Mouse (Mus musculus) MEL (cell line): Measurements from ENCODE around the gene Sez6l. TPM values are rescaled to one million over a fixed set of nuclear protein-coding genes. Genes with fewer than 3 reads are reported as not detected.

Experiments
- DNase-seq: peaks from one replicate; pipeline ENCODE4 v3.0.0; 2011; ENCODE audit warnings: low read depth, low spot score
- H3K27ac ChIP-seq: 2 replicates; pipeline ENCODE4 v1.5.1; 2012; ENCODE audit warnings: low read depth, mild to moderate bottlenecking, control low read depth, low read length, moderate library complexity; ENCODE audit not compliant: control insufficient read depth
- H3K27me3 ChIP-seq, 2 experiments: fragments of 150-350 bp in 1 of 2; sonication (generic) in 1 of 2; 2 replicates each; pipeline ENCODE4 v1.6.1; 2012; ENCODE audit warnings: low read length in 2 of 2, mild to moderate bottlenecking in 2 of 2, improper control_type of control experiment in 1 of 2, moderate library complexity in 1 of 2; ENCODE audit not compliant: insufficient read depth in 2 of 2, control insufficient read depth in 1 of 2
- H3K36me3 ChIP-seq, 2 experiments: 2 replicates each; pipeline ENCODE4 v1.6.1; 2012 to 2014; ENCODE audit warnings: low read length in 2 of 2, improper control_type of control experiment in 1 of 2, inconsistent platforms in 1 of 2, mild to moderate bottlenecking in 1 of 2; ENCODE audit not compliant: insufficient read depth in 2 of 2, control insufficient read depth in 1 of 2
- H3K4me1 ChIP-seq, 2 experiments: fragments of 150-350 bp in 1 of 2; sonication (generic) in 1 of 2; 2 replicates each; pipeline ENCODE4 v1.6.1; 2012; ENCODE audit warnings: low read length in 2 of 2, improper control_type of control experiment in 1 of 2, mild to moderate bottlenecking in 1 of 2; ENCODE audit not compliant: insufficient read depth in 2 of 2, control insufficient read depth in 1 of 2
- H3K4me3 ChIP-seq, 2 experiments: fragments of 150-350 bp in 1 of 2; sonication (generic) in 1 of 2; 2 replicates each; pipeline ENCODE4 v1.5.1; 2012; ENCODE audit warnings: low read depth in 2 of 2, low read length in 2 of 2, mild to moderate bottlenecking in 2 of 2, moderate library complexity in 2 of 2, control low read depth in 1 of 2, improper control_type of control experiment in 1 of 2; ENCODE audit not compliant: control insufficient read depth in 1 of 2, insufficient read depth in 1 of 2
- H3K79me2 ChIP-seq: 2 replicates; pipeline ENCODE4 v1.6.1; 2012; ENCODE audit warnings: mild to moderate bottlenecking, low read length, moderate library complexity; ENCODE audit not compliant: control insufficient read depth, poor library complexity, insufficient read depth
- H3K9ac ChIP-seq: 2 replicates; pipeline ENCODE4 v1.6.1; 2012; ENCODE audit warnings: low read depth, mild to moderate bottlenecking, control low read depth, low read length, moderate library complexity; ENCODE audit not compliant: control insufficient read depth, poor library complexity, severe bottlenecking
- H3K9me3 ChIP-seq: fragments of 150-350 bp; sonication (generic); replicated peaks from 2 replicates; pipeline ENCODE4 v1.6.1; 2012; ENCODE audit warnings: mild to moderate bottlenecking, low read length, improper control_type of control experiment, moderate library complexity; ENCODE audit not compliant: insufficient read depth
- BHLHE40 ChIP-seq: IDR thresholded peaks from 2 replicates; pipeline ENCODE4 v1.6.1; 2012; ENCODE audit warnings: low read depth, mild to moderate bottlenecking, inconsistent platforms, low read length, improper control_type of control experiment, borderline replicate concordance
- CHD1 ChIP-seq: IDR thresholded peaks from 2 replicates; pipeline ENCODE4 v1.6.1; 2012; ENCODE audit warnings: low read depth, mild to moderate bottlenecking, inconsistent platforms, low read length, improper control_type of control experiment
- CTCF ChIP-seq, 3 experiments: IDR thresholded peaks in 2 of 3; conservative IDR thresholded peaks in 1 of 3; 2 replicates each; pipeline ENCODE4 v1.5.1; 2011 to 2012; ENCODE audit warnings: low read length in 3 of 3, low read depth in 2 of 3, mild to moderate bottlenecking in 2 of 3, improper control_type of control experiment in 1 of 3, inconsistent platforms in 1 of 3, mixed read lengths in 1 of 3, moderate library complexity in 1 of 3; ENCODE audit not compliant: control insufficient read depth in 1 of 3, insufficient read depth in 1 of 3, poor library complexity in 1 of 3, severe bottlenecking in 1 of 3
- EP300 ChIP-seq, 2 experiments: IDR thresholded peaks; 2 replicates each; pipeline ENCODE4 v1.6.1; 2011; ENCODE audit warnings: improper control_type of control experiment in 2 of 2, low read length in 2 of 2, low read depth in 1 of 2, mild to moderate bottlenecking in 1 of 2
- GABPA ChIP-seq: IDR thresholded peaks from 2 replicates; pipeline ENCODE4 v1.6.1; 2012; ENCODE audit warnings: low read depth, mild to moderate bottlenecking, inconsistent platforms, low read length, improper control_type of control experiment, moderate library complexity
- GATA1 ChIP-seq: IDR thresholded peaks from 2 replicates; pipeline ENCODE4 v1.6.1; 2011; ENCODE audit warnings: low read depth, low read length, improper control_type of control experiment
- KAT2A ChIP-seq: conservative IDR thresholded peaks from 2 replicates; pipeline ENCODE4 v1.6.1; 2012; ENCODE audit warnings: low read depth, low read length, improper control_type of control experiment, inconsistent platforms
- MAFK ChIP-seq: IDR thresholded peaks from 2 replicates; pipeline ENCODE4 v1.6.1; 2011; ENCODE audit warnings: low read depth, mild to moderate bottlenecking, low read length, improper control_type of control experiment, borderline replicate concordance
- MAX ChIP-seq: IDR thresholded peaks from 2 replicates; pipeline ENCODE4 v1.6.1; 2011; ENCODE audit warnings: low read length, improper control_type of control experiment
- NELFE ChIP-seq: IDR thresholded peaks from 2 replicates; pipeline ENCODE4 v1.6.1; 2011; ENCODE audit warnings: low read depth, low read length, improper control_type of control experiment
- POLR2AphosphoS5 ChIP-seq: IDR thresholded peaks from 2 replicates; pipeline ENCODE4 v1.6.1; 2012; ENCODE audit warnings: low read depth, borderline replicate concordance, mild to moderate bottlenecking, inconsistent platforms, low read length, moderate library complexity, mixed read lengths
- RCOR1 ChIP-seq: IDR thresholded peaks from 2 replicates; pipeline ENCODE4 v1.6.1; 2012; ENCODE audit warnings: low read depth, mild to moderate bottlenecking, inconsistent platforms, low read length, improper control_type of control experiment
- SMC3 ChIP-seq: IDR thresholded peaks from 2 replicates; pipeline ENCODE4 v1.6.1; 2011; ENCODE audit warnings: low read depth, low read length, improper control_type of control experiment
- TAL1 ChIP-seq: IDR thresholded peaks from 2 replicates; pipeline ENCODE4 v1.6.1; 2012; ENCODE audit warnings: mild to moderate bottlenecking, inconsistent platforms, low read length, moderate library complexity, mixed read lengths
- TBP ChIP-seq: IDR thresholded peaks from 2 replicates; pipeline ENCODE4 v1.8.0; 2011; ENCODE audit warnings: low read depth, low read length, improper control_type of control experiment
- TCF12 ChIP-seq: IDR thresholded peaks from 2 replicates; pipeline ENCODE4 v1.6.1; 2014; ENCODE audit warnings: low read depth, mild to moderate bottlenecking, inconsistent platforms, low read length, improper control_type of control experiment, moderate library complexity
- USF1 ChIP-seq: IDR thresholded peaks from 2 replicates; pipeline ENCODE4 v1.6.1; 2014; ENCODE audit warnings: low read depth, mild to moderate bottlenecking, inconsistent platforms, low read length, improper control_type of control experiment, moderate library complexity
- ZC3H11A ChIP-seq: IDR thresholded peaks from 2 replicates; pipeline ENCODE4 v1.6.1; 2012; ENCODE audit warnings: low read depth, mild to moderate bottlenecking, inconsistent platforms, low read length, improper control_type of control experiment
- ZKSCAN1 ChIP-seq: IDR thresholded peaks from 2 replicates; pipeline ENCODE4 v1.6.1; 2012; ENCODE audit warnings: low read depth, mild to moderate bottlenecking, inconsistent platforms, low read length, improper control_type of control experiment, moderate library complexity
- ZMIZ1 ChIP-seq: IDR thresholded peaks from 2 replicates; pipeline ENCODE4 v1.6.1; 2012; ENCODE audit warnings: low read depth, mild to moderate bottlenecking, inconsistent platforms, low read length, improper control_type of control experiment, moderate library complexity
- polyA plus RNA-seq, 2 experiments: library from polyadenylated mRNA; stranded (reverse) in 1 of 2; unstranded in 1 of 2; fragments of >175 nt in 1 of 2; fragments of >200 nt in 1 of 2; gene quantifications; 2 replicates each; pipeline versions ENCODE4 v1.2.1 to v1.2.4; 2012; ENCODE audit warnings: low replicate concordance in 2 of 2, low read depth in 1 of 2; ENCODE audit not compliant: insufficient read length in 2 of 2, insufficient read depth in 1 of 2, missing spikeins in 1 of 2
- total RNA-seq: library from RNA; depleted of rRNA; stranded (reverse); fragments of 300-350 nt; gene quantifications from 2 replicates; pipeline ENCODE4 v1.2.3, GENCODE M21; 2012

Gene Sez6l
- total and polyA plus RNA-seq, 3 experiments: not detected

DNA sequence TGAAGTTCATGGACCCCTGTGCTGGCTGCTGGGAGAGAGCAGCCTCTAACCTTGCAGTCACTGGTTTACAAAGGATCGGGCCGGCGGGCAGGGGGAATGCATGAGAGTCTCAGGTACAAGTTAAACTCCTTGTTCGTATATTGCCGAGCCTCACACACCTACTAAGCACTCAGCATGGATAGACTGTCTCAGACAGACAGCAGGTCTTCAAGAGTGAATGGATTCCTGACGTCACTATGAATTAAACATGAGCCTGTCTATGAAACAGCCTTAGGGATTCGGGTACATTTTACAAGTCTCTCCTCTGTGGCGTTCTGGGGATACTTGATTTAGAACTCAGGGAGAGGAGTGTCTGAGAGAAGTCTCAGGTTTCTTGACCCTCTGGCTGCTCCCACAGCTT lies 11.5 kb downstream of the Sez6l start:
- Histone ChIP-seq H3K36me3 (no peaks in the 10 kb centered on the region), H3K4me1 (no peaks in the 10 kb centered on the region), H3K9ac (no peak overlapping the region), H3K27me3 (no peaks in the 10 kb centered on the region), H3K4me3 (no peak overlapping the region), H3K27ac (no peak overlapping the region), H3K9me3 (no peaks in the 10 kb centered on the region), H3K79me2 (no peaks in the 10 kb centered on the region)
- TF ChIP-seq MAX: no peak
- no peak for TF ChIP-seq ZMIZ1
- TF ChIP-seq USF1: no peak
- no peak for TF ChIP-seq ZKSCAN1
- TF ChIP-seq GABPA: no peak
- no peak for TF ChIP-seq SMC3
- no peak for TF ChIP-seq EP300 (IDR thresholded peaks at IDR 0.05; ENCODE audit: low read depth in 1 of 2, low read length in 2 of 2)
- no peak for TF ChIP-seq KAT2A
- TF ChIP-seq RCOR1: no peak
- no peak for TF ChIP-seq TCF12
- TF ChIP-seq CTCF (IDR thresholded peaks at IDR 0.05 in 2 of 3, conservative IDR thresholded peaks at IDR 0.05 in 1 of 3; ENCODE audit: control insufficient read depth in 1 of 3, insufficient read depth in 1 of 3, low read depth in 2 of 3, low read length in 3 of 3, poor library complexity in 1 of 3, severe bottlenecking in 1 of 3): no peak
- no peak for TF ChIP-seq ZC3H11A
- no peak for TF ChIP-seq MAFK
- TF ChIP-seq NELFE: no peak
- DNase-seq: no peak

DNA sequence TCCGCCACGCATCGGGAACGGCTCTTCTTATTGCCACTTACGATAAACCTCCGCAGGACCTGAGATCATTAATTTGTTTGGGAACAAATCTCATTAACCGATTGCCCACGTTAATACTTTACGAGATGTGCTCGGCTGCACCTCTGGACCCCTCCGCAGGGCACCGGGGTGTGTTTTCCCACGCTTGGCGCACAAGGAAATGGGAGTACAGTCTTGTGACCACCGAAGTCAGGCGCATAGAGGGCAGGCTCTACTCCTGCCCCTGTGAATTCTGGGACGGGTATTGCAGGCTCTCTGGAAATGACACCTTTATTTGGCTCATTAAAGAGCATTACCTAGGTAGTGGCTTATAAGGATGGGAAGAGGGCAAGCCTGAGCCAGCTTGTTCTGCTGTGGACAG lies 11.9 kb downstream of the Sez6l start:
- no peaks in the 10 kb centered on the region for H3K79me2 ChIP-seq
- H3K9ac ChIP-seq: no peak overlapping the region
- no peak overlapping the region for H3K27ac ChIP-seq
- H3K36me3 ChIP-seq: no peaks in the 10 kb centered on the region
- no peak overlapping the region for H3K4me3 ChIP-seq
- H3K4me1 ChIP-seq: no peaks in the 10 kb centered on the region
- no peaks in the 10 kb centered on the region for H3K27me3 ChIP-seq
- no peak for DNase-seq
- H3K9me3 ChIP-seq: no peaks in the 10 kb centered on the region
- TF ChIP-seq GATA1 (no peak), CHD1 (no peak), TAL1 (no peak), ZMIZ1 (no peak), BHLHE40 (no peak), TBP (no peak), CTCF (IDR thresholded peaks at IDR 0.05 in 2 of 3, conservative IDR thresholded peaks at IDR 0.05 in 1 of 3; ENCODE audit: control insufficient read depth in 1 of 3, insufficient read depth in 1 of 3, low read depth in 2 of 3, low read length in 3 of 3, poor library complexity in 1 of 3, severe bottlenecking in 1 of 3) (no peak), RCOR1 (no peak), POLR2AphosphoS5 (no peak)
